Mouse (Mus musculus): ENCODE data around the gene Gm21858. TPM values are rescaled to one million over a fixed set of nuclear protein-coding genes. Genes with fewer than 3 reads are reported as not detected.
"Not testable (repeated sequence)": the region's sequence is repeated elsewhere in the genome, so short reads cannot be mapped to it uniquely, and the experiment has no call there.

Gm21858 gene
- polyA plus RNA-seq (2011; ENCODE audit: insufficient read depth, insufficient read length, low replicate concordance, missing spikeins) = not detected in 2 replicates

GRCm38 (mm10) chrY:55731456-55731855, at the start of gene Gm21858:
TSS of gene Gm21858 (plus strand) at chrY:55731756.
- not testable (repeated sequence) for H3K4me3 ChIP-seq (replicated peaks; ENCODE audit: control insufficient read depth, low read depth, low read length); H3K4me1 ChIP-seq (ENCODE audit: control insufficient read depth, insufficient read depth, low read length); H3K27ac ChIP-seq (ENCODE audit: control insufficient read depth, insufficient read depth, low read depth, low read length, poor library complexity)
- WGBS = no CpG with 5 or more reads among the region's 6 CpGs
